Mouse (Mus musculus): Measurements from ENCODE around the gene Mllt6.
"Not testable (repeated sequence)": the region's sequence is repeated elsewhere in the genome, so short reads cannot be mapped to it uniquely, and the experiment has no call there.

The Mllt6 gene

DNA sequence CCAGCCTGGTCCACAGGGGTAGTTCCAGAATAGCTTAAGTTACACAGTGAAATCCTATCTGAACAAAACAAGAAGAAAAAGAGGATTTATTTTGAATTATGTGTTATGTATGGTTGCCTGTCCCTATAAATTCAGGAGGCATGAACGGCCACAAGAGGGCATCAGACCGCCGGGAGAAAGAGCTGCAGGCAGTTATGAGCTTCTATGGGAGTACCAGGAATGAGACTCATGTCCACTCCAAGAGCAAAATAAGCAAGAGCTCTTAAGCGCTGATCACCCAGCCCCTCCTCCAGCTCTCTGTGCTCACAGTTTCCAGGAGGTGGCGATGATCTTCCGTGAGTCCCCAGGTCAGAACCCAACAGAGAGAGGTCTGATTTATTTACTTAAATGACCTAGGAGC is 18.4 kb upstream of the Mllt6 start:
- in situ Hi-C loops (cut with MboI, MseI), result no loop called here

DNA sequence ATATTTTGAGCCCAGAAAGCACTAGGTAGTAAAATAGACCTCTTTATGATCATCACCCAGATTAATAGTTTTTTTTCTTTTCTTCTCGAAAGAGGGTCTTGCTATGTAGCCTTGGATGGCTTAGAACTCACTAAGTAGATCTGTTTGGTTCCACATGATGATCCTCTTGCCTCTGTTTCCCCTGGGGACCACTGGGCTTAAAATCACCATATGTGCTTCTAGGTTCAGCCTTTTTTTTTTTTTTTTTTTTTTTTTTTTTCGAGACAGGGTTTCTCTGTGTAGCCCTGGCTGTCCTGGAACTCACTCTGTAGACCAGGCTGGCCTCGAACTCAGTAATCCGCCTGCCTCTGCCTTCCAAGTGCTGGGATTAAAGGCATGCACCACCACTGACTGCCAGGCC is 14.7 kb upstream of the Mllt6 start:
- in situ Hi-C loops (cut with MboI, MseI), result not testable (repeated sequence)

DNA sequence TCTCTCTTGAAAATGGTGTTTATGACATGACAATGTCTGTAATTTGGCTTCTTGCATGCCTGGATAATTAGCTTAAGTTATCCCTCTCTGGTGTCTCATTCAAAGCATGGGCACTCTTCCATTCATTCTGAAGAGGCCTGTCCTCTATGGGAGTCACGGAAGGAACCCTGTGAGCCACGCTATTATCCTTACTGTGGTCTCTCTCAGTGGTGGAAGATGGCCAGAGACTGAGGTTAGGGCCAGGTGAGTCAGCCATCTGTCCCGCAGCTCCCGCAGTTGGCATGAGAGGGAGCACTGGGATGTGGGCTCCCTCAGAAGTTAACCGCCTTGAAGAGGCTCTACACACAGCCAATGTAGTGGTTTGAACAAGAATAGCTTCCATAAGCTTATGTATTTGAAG is 12.9 kb upstream of the Mllt6 start:
- in situ Hi-C loops (cut with MboI, MseI), result no loop called here

DNA sequence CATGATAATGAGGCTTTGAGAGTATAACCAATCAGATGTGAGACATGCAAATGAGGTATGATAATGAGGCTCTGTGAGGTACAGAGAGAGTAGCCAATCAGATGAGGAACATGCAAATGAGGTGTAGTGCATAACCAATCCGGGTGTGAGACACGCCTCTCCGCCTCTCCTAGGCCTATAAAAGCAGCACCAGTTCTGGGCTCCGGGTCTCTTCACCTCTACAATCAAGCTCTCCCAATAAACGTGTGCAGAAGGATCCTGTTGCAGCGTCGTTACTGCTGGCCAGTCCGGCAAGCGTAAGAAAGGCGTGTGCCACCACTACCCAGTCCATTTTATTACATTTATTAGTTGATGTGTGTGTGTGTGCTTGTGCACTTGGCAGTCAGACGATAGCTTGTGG is 9.8 kb upstream of the Mllt6 start:
- in situ Hi-C loops (cut with MboI, MseI), result not testable (repeated sequence)

DNA sequence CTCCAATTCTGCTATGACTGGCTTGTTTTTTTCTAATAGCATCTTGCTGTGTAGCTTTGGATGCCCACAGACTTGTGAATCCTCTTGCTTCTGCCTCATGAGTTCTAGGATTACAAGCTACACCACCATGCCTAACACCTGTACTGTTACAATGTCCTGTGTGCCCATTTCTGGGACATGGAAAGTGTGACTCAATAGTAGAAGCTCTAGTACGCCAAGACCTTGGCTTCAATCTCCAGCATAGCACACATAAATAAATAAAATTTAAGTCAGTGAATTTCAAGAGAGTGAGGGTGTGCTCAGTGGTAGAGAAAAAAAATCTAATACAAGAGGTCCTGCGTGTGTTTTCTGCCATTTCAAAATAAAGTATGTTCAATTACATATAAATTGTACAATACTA is 9.0 kb upstream of the Mllt6 start:
- in situ Hi-C loops (cut with MboI, MseI), result no loop called here

DNA sequence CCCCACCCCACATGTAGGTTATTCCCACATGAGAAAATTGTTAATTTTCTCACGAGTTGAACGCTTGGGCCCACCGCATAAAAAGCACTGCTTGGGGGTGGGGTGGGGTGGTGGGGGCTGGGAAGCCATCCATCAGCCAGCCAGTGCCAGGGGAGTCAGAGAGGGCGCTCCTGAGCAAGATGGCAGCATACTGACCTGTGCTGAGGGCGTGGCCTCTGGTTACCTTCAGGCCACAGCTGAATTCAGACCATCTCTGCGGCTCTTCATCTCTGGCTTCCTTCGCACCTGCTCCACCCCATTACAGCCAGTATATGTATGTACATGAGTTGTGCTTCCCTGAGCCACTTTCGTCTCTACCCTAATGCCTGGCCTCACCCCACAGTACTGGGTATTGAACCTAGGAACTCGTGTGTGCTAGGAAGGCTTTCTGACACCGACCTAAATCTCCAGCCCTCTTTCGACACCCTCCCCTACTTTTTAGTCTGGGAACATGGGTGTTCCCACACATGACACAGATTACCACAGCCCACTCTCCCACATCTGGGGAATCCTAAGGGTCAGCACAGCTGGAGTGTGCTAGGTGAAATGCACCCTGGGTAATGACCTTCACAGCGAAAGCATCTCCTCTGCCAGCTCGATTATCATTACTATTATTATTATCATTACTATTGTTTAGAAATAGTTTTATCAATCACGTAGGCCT is 6.8 kb upstream of the Mllt6 start:
- in situ Hi-C loops (cut with MboI, MseI), result no loop called here

DNA sequence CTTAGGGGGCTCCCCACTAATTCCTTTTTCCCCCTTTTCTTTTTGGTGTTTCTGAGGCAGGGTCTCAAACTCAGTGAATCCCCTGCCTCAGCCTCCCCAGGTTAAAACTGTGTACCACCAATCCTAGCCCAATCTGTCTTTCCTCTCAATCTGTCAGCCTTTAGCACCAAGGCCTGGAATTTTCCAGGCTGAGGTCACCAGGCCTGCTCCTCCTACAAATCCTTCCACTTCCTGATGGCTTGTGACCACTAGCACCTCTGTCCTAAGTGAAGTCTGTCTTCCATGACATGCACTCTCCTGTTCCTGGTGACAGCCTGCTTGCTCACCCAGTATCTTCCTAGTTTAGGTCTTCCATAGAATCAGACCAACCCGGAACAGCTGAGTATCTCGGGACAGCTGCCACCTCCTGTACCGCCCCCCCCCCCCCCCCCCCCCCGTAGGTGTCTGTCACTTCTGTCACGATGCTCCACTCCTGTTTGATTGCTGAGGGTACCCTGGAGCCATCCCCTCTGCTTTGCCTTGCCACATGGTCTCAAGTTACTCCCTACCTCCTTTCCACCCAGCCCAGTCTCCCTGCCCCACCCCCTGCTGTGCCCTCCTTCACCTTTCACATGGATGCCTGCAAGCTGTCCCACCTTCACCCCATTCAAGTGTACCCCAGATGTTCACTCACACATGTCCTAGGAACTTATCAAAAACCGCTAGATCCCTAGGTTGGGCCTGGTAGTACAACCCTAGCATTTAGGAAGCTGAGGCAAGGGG is 5.8 kb upstream of the Mllt6 start:
- in situ Hi-C loops (cut with MboI, MseI), result no loop called here

DNA sequence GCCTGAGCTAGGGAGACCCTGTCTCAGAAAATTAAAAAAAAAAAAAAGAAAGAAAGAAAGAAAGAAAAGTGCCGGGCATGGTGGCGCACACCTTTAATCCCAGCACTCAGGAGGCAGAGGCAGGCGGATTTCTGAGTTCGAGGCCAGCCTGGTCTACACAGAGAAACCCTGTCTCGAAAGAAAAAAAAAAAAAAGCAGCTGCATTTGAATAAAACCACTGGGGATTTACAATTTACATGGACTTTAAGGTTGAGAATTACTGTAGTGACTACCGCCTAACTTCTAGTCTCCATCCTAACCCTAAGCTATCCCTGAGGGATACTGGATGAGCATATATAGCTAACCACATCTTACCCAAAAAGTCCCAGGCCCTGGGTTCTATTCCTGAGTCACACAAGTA is 5.2 kb upstream of the Mllt6 start:
- in situ Hi-C loops (cut with MboI, MseI), result not testable (repeated sequence)

DNA sequence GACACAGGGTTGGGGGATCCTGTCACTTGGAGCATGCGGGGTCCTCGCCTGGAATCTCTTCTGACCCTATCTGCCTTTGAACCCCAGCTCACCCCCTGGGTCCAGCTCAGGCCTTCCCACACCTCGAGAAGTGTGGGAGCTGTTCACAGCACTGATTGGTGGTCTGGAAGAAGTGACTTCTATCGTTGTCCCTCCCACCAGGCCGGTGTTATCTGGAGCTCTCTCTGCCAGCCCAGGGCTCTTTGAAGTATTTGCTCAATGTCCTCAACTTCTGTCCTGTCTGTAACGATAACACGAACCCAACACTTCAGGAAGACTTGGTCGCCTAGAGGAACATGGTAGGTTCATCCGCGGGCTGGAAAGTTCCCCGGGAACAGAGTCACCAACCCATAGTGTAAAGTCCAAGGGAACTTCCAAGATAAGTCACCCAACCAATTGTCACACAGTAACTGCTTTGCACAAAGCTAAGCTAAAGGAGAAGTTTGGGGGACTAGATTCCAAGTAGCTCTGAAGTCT is 4.4 kb upstream of the Mllt6 start:
- in situ Hi-C loops (cut with MboI, MseI), result no loop called here

DNA sequence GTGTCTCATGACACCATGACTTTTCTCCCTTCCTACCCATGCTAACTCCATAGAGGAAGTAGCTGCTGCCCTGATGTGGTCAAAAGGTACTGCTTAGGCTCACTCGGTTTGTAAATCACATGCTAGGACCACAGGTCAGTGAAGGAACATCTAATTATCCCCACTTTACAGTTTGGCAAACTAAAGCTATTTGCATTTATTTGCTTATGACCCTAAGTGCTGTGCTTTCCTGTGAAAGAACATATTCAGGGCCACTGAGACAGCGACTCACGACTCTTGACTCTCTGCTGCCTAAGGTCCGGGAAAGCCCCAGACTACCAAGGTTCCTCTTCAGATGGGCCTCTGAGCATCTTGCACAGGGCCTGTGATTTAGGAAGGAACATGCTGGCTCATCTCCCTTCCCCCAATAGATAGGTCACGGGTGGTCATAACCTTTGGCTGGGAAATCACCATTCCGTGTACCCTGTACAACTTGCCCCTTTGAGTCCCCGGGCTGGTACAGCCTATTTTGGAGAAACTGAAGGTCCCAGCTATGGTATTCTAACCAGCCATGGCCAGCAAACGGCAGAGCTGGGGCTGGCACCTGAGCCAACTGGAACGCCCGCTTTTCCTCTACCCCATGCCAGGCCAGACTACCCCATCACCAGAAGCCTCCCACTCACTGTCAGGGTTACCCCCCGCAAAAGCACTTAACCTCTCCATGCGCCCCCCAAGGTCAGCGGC is 3.8 kb upstream of the Mllt6 start:
- in situ Hi-C loops (cut with MboI, MseI), result no loop called here

DNA sequence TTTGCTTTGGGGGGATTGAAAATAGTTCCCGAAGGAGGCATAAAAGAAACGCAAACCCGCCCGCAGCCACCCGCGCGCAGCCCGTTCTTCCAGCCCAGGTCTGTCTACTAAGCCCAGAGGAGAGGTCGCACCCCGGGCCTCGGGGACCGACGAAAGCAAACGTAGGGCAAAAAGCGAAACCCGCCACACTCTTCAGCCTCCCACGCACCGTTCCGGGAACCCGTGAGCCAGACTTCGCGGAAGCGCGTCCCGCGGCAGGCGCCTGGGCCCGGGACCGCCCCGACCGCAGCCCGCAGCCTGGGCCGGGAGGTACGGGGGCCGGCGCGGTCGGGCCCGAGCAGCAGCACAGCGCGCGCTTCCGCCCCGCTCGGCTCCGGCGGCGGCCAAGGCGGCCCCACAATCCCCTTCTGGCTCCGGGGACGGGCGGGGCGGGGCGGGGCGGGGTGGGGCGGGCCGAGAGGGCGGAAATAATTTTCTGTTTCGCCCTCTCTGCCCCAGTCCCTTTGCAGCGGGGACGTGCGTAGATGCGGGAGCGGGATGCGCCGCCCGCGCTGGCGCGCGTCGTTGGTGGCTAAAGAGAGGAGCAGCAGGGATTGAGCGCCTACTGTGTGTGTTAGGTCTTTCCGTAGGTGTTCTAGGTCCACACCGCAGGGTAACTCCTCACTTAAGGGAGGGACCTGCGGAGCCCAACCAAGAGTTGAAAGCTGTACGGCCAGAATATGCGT is 3.1 kb upstream of the Mllt6 start:
- in situ Hi-C loops (cut with MboI, MseI), result loop anchor here (10.0 kb wide), 1 partner anchor 535 kb away; no protein-coding TSS in a partner anchor

DNA sequence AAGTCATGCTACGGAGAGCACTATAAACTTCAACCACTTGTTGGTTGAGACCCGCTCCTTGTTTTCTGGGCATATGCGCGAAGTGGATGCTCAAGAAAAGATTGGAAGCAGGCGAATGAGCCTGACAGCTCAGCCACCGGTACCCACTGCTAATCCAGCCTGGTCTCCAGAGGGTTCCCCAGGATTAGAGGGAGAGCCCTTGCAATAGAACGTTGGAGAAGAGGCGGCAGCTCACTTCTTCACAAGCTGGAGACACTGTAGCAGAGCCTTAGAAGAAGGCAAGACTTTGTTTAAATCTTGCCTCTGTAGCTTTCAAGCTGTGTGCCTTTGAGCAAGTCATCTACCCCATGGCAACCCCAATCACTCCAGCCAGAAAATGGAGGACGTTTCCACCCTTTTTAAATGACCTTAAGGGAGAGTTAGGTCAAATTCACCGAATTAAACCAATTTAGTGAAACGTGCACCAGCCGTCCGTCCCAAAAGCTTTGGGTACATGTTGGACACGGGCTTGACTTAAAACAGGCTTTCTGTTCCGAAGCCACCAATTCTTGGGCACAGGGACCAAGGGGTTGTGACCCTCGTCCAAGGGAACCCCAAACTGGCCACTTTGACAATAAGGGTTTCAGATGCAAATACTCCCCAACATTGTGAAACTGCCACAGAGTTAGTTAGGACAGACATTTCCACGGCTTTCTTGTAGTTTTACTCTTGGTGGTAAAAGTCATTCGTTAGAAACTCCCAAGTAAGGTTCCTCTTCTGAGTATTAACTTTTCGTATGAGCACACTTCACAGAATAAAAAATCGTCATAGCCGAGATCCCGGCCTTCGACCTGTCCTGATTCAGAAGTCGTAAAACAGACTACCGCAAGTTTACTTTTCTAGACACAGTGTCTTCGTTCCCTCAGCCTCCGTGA is 2.2 kb upstream of the Mllt6 start:
- in situ Hi-C loops (cut with MboI, MseI), result loop anchor here (10.0 kb wide), 1 partner anchor 536 kb away; no protein-coding TSS in a partner anchor

DNA sequence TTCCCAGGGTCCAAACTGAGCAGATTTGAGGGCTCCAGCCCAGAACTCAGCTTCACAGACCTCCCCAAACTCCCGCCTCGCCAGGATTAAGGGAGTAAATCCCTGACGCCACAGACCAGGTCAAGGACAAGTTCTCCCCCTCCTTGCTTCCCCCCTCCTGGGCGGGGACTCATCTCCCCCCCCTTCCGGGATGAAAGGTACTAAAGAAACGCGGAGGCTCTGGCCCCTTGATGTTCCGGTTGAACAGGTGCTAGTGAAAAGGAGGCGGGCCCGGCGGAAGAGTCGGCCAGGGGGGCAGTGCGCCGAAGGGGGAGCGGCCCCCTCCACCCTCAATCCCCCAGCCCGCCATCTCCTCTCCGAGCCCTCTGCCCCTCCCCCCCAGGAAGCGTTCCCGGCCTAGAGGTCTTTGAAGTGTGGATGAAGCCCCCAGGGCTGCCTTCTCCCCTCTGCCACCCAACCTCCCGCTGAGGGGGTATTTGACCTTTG is 1.5 kb upstream of the Mllt6 start:
- in situ Hi-C loops (cut with MboI, MseI), result loop anchor here (10.0 kb wide), 1 partner anchor 537 kb away; no protein-coding TSS in a partner anchor

DNA sequence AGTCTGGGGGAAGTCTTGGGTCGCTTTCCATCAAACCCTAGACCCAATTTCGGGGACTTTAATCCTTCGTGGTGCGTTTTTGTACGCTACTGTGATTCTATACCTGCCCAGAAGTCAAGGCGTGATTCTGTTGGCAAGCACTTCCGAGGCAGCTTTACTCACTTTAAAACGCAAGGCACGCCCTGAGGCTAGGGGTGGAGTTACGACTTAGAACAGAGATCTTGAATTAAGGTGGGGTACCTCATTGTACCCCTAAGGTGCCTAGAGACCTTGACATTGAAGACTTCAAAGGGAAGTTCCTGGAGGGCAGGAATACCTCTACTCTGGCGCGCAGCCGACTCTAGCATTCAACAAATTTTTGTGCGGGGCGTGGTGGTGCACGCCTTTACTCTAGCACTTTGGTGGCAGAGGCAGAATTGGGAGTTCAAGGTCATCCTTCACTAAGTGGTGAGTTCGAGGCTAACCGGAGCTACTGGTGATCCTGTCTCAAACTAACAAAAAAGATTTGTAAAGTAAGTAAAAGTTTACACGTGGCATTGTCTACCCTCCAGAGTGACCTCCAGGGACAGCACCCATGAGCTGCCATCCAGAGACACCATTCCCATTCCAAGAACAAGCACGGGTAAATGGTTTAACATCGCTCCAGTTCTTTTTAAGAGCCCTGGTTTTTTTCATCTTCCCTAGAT is 864 bp upstream of the Mllt6 start:
- in situ Hi-C loops (cut with MboI, MseI), result loop anchor here (10.0 kb wide), 1 partner anchor 538 kb away; no protein-coding TSS in a partner anchor

DNA sequence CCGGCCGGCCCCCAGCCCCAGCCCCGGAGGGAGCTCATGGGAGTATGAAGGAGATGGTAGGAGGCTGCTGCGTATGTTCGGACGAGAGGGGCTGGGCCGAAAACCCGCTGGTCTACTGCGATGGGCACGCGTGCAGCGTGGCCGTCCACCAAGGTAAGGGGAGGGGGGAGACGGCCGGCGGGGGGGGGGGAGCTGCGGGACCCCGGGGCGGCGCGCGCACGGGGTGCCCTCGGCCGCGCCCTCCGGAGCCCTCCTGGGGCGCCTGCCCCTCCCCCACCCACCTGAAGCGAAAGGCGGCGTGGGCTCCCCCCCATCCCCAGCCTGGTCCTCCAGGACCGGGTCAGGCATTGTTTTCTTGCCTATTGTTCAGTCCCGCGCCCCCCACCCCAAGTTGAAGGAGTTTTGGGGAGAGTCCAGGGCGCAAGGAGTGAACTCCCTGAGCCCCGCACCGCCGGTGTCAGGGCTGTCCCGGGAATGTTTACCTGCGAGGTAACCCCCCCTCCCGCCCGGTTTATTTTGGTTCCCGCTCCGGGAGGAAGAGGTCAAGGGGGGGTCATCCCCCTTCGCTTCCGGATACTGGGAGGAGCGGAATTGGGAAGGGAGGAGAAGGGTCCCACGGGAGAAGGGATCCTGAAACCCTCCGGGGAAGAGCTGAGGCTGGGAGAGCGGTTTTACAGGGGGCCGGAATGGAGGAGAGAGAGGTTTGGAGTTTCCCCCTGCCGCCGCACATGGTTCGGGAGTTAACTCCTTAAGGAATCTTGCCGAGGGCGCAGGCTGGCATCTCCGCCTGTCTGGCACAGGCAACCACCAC is 519 bp downstream of the Mllt6 start:
- in situ Hi-C loops (cut with MboI, MseI), result loop anchor here (10.0 kb wide), 1 partner anchor 539 kb away; no protein-coding TSS in a partner anchor

DNA sequence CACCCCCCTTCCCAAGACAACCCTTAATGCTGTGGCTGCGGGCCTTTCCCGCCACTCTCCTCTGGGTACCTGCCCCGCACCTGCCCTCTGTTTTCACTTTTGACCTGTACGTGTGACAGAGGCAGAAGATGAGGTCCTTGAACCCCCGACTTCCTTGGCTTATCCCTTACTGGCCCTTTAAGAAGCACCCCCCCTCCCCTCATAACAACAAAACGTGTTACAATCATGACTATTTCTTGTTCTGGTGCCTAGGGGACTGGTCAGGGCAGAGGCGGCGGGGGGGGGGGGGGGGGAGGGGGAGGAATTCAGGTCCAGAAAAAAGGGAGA is 1.1 kb downstream of the Mllt6 start:
- in situ Hi-C loops (cut with MboI, MseI), result loop anchor here (10.0 kb wide), 1 partner anchor 540 kb away; no protein-coding TSS in a partner anchor

DNA sequence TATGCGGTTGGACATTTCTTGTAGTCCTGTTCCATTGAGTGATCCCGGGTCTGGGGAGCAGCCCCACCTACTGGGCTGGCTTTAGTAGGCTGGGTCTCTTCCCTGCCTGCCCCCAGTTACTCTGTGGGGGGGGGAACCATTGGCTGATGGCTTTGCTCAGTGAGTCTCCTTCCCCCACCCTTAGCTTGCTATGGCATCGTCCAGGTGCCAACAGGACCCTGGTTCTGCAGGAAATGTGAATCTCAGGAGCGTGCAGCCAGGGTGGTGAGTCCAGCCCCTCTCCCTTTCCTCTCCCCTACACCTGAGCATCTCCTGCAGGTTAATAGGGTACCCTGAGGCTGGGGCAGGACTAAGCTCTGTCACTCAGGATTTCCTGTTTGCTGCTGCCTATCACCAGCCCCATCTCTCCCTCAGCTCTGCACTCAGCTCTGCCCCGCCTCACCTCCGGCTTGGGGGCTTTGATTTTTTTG is 1.6 kb downstream of the Mllt6 start:
- in situ Hi-C loops (cut with MboI, MseI), result loop anchor here (10.0 kb wide), 1 partner anchor 540 kb away; no protein-coding TSS in a partner anchor

DNA sequence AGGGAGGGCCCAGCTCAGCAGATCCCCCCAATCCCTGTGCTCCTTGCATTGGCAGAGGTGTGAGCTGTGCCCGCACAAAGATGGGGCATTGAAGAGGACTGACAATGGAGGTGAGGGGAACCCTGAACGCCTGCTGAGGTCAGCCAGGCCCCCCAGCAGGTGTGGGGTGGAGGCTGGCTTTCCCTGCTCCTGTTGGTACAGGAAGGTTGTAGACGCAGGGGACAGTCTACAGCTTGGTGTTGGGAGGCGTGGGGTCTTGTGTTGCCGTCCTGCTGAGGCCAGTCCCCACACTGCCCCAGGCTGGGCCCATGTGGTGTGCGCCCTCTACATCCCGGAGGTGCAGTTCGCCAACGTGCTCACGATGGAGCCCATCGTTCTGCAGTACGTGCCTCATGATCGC is 2.2 kb downstream of the Mllt6 start:
- in situ Hi-C loops (cut with MboI, MseI), result loop anchor here (10.0 kb wide), 1 partner anchor 541 kb away; no protein-coding TSS in a partner anchor

Data from T-helper 2 cell (primary cell).